Mouse (Mus musculus) lung, postnatal 0 days (tissue): ENCODE results near the gene Itgb3.

ENCODE experiments used
- CTCF ChIP-seq: IDR thresholded peaks from 2 replicates; pipeline ENCODE4 v1.5.1; 2016; ENCODE audit warnings: antibody characterized with exemption, mild to moderate bottlenecking
- EP300 ChIP-seq: IDR thresholded peaks from 2 replicates; pipeline ENCODE4 v1.6.1; 2016; ENCODE audit warnings: antibody characterized with exemption, mild to moderate bottlenecking, control low read depth

DNA sequence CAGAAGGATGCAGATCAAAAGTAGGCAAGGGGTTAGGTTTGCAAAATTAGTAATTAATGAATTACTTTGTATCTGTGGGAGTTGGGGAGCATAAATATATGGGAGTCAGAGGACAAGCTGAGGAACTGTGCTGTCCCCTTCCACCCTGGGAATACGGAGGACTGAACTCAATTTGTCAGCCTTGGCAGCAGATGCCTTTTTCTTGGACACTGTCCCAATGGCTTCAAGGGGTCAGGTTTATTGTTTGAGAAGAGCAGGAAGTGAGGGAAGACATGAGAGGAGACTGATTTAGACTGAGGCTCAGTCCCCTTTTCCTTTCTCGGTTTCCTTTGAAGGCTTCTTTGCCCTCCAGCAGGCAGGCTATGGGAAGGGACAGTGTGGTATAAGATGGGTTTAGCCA is 35.2 kb upstream of the Itgb3 start:
- TF ChIP-seq CTCF (no peak), EP300 (no peak)
